Mouse (Mus musculus) heart, postnatal 0 days (tissue): ENCODE measurements at regions not wholly inside any gene's neighbourhood (a gene's known extent, or its start where the extent isn't known, plus 50 kb on each side); places are given as distances from the start of the nearest gene placed in this dataset.

Source experiments
- CTCF ChIP-seq: IDR thresholded peaks from 2 replicates; pipeline ENCODE4 v1.5.1; 2016; ENCODE audit warnings: antibody characterized with exemption, control low read depth, low read depth
- EP300 ChIP-seq: IDR thresholded peaks from 2 replicates; pipeline ENCODE4 v1.6.1; 2016; ENCODE audit warnings: antibody characterized with exemption, low read depth

DNA sequence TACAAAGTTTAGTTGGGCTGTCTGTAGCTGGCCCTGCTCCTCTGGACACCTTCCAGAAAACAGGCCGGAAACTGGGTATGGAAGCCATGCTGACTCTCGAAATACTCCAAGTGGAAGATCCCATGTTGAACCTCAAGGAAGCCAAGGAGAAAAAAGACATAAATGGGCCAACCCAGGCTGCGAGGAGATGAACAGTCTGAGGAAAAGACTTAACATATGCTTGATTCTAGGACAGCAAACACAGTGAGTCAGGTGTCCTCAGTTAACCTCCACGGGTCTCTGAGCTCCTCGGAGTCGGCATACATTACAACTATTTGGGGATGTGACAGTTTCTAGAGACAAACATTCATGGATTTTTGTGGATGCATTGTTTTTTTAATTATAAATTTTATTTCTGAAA lies 60.0 kb upstream of the Msi2 start:
- no peak for TF ChIP-seq CTCF
- no peak for TF ChIP-seq EP300
